Mouse (Mus musculus): ENCODE data around the gene Rsc1a1. TPM values are rescaled to one million over a fixed set of nuclear protein-coding genes. Genes with fewer than 3 reads are reported as not detected.

Rsc1a1 gene
- polyA plus RNA-seq, 1 experiment from 2014 or later: 0.82 TPM

DNA sequence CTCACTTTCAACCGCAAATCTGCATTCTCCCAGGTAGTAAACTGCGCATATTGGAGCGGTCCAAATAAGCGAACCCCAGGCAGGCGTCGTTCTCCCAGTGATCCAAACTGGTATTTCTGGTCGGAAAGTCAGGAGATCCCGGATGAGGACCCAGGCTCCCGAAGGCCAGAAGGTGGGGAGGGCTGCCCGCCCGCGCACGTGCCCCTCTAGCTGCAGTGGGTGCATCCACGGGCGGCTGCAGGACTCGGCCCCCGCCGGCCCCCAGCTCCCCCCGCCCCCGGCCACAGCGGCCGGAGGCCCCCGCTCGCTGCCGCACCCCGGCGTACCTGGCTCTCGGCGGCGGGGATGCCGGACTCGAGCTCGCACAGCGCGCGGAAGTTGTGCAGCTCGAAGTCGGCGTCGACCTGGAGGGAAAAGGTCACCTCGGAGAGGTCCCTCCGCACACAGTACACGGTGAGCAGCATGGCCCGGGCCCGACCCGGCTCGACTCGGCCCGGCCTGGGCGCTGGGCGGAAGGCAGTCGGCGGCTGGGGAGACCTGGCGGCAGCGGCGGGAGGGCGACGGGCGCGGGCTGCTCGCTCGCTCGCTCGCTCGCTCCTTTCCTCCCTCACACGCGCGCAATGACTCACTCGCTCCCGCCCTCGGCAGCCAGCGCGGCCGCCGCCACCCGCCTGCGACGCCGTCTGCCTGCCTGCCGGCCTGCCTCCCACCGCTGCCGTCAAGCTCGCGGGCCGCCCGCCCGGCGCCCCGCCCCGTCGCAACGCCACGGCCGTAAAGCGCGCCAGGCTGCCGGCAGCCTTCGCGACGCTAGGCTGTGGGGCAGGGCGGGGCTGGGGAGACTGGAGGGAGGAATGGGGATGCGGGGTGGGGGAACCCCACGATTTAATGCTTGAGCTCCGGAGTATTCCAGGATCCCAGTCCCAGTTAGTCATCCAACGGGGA is 37.6 kb upstream of the Rsc1a1 start, which contains the start of gene Ddi2:
Ddi2 (minus strand) TSS at position 689 of the 942 bp plus-strand sequence.
- Histone ChIP-seq H3K9me3 (replicated peaks) (0 out of 2 replicates have a peak, but pooled peaks cover 3% of the 10 kb centered on the region), H3K4me3 (peak within 1 kb of the TSS; percentile 96), H3K36me3 (peaks cover 12% of the 10 kb centered on the region), H3K4me1 (replicated peaks) (peaks cover 33% of the 10 kb centered on the region), H3K4me2 (peak within 1 kb of the TSS; percentile 77), H3K9ac (peak within 1 kb of the TSS; percentile 97), H3K27me3 (replicated peaks) (no peaks in the 10 kb centered on the region), H3K27ac (ENCODE audit: poor library complexity, severe bottlenecking) (peak within 1 kb of the TSS; percentile 96)
- under 1% methylated on average over 97 of the region's 105 CpGs for WGBS
- peak; percentile 91 for ATAC-seq (ENCODE audit: insufficient number of reproducible peaks, low FRiP score)

DNA sequence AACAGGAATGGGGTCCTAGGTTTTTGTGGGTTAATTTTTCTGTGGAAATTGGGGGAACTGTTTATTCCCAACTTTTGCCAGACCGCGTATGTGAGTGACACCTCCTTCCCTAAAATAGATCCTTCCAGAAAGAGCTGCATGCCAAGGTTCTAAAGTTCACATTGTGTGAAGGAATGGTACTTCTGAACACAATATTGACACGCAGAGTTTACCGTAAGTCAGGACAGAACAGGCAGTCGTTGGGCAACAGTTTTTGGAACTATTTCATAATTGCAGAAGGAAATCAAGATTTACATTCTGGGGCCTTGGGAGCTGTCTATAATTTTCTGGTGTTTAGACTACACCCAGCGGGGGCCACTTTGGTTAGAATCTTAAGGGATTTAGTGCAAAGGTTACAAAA is 36.6 kb upstream of the Rsc1a1 start:
- ATAC-seq (ENCODE audit: insufficient number of reproducible peaks, low FRiP score): no peak
- 0 out of 2 replicates have a peak, but pooled peaks cover 3% of the 10 kb centered on the region for H3K9me3 ChIP-seq (replicated peaks)
- peak overlapping the region; percentile 96 for H3K4me3 ChIP-seq
- H3K27me3 ChIP-seq (replicated peaks): no peaks in the 10 kb centered on the region
- H3K4me2 ChIP-seq: peak overlapping the region; percentile 77
- peak overlapping the region; percentile 97 for H3K9ac ChIP-seq
- no peak overlapping the region for H3K27ac ChIP-seq (ENCODE audit: poor library complexity, severe bottlenecking)
- H3K36me3 ChIP-seq: peaks cover 14% of the 10 kb centered on the region
- 56% methylated on average over 6 of the region's 6 CpGs for WGBS
- H3K4me1 ChIP-seq (replicated peaks): peaks cover 33% of the 10 kb centered on the region

DNA sequence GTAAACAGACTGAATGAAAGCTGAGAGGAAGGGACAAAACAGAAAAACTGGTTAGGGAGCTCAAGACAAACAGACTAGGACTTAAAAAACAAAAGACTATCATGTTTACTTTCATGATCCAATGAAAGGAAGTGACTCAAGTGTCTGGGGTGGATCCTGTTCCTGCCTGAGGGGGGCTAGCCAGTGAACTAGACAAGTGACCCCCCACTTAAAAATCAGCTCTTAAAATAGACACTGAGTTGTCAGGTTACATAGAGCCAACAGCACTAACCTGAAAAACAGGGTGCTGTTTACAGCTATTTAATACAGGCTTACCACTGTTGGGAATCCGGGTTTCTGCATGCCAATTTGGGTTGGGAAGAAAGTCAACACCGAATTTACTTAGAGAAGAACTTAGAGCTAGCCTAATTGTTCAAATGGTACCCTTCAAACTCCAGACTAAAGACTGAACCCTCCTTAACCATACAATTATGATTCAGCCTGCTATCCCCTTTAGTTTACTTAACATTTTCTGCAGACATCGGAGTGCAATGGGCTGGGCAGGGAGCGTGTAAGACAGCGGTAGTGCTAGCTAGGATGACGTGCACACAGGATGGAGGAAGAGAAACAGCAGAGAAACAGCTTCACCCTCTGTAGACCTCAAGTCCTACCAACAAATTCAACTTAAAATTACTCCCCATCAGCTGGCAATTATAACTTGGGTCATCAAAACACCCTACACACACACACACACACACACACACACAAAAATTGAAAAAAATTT is 35.5 kb upstream of the Rsc1a1 start:
- Histone ChIP-seq H3K9me3 (replicated peaks) (0 out of 2 replicates have a peak, but pooled peaks cover 3% of the 10 kb centered on the region), H3K27ac (ENCODE audit: poor library complexity, severe bottlenecking) (no peak overlapping the region; the same call in 1 of the 2 replicates), H3K4me2 (peak overlapping the region; percentile 77), H3K4me3 (0 out of 2 replicates have a peak overlapping the region, but pooled peaks have one; percentile 96), H3K9ac (peak overlapping the region; percentile 97; the same call in 1 of the 2 replicates), H3K27me3 (replicated peaks) (no peaks in the 10 kb centered on the region), H3K4me1 (replicated peaks) (peaks cover 37% of the 10 kb centered on the region), H3K36me3 (peaks cover 20% of the 10 kb centered on the region)
- ATAC-seq (ENCODE audit: insufficient number of reproducible peaks, low FRiP score): no peak
- WGBS: 57% methylated on average over 6 of the region's 6 CpGs

DNA sequence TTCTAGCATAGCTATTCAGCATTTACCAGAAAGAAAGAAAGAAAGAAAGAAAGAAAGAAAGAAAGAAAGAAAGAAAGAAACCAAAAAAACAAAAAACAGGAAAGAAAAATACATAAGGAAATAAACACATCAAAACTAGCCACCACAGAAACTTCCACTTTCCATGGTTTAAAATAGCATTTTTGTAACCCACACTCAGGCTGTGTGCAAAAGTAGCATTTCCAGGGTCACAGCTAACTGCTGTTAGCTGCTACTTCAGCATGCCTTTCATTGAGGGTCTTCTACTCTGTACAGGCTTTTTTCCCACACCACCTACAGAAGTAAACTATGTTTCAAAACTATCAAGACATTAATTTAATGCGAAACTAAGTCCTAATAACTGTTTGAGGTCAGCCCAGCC is 33.9 kb upstream of the Rsc1a1 start:
- Histone ChIP-seq H3K27ac (ENCODE audit: poor library complexity, severe bottlenecking) (no peak overlapping the region), H3K4me2 (no peak overlapping the region), H3K9me3 (replicated peaks) (0 out of 2 replicates have a peak, but pooled peaks cover 3% of the 10 kb centered on the region), H3K4me3 (no peak overlapping the region), H3K27me3 (replicated peaks) (no peaks in the 10 kb centered on the region), H3K9ac (no peak overlapping the region), H3K4me1 (replicated peaks) (peaks cover 50% of the 10 kb centered on the region), H3K36me3 (peaks cover 20% of the 10 kb centered on the region)
- no peak for ATAC-seq (ENCODE audit: insufficient number of reproducible peaks, low FRiP score)
- WGBS: 94% methylated on average over 1 of the region's 1 CpGs

DNA sequence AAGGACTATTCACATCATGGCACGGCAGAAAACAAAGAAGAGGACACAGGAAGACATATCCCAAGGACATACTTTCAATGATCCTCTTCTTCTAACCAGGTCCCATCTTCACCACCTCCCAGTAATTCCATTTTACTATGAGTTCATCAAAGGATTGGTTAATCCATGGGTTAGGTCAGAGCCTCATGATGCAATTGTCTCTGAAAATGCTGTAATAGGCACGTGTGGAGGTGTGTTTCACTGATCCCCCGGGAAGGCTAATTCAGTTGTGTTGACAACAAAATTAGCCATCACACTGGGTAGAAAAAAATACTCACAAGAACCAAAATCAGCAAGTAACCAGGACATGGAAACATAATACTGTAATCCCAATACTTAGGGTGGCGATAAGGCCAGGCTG is 32.2 kb upstream of the Rsc1a1 start:
- ATAC-seq (ENCODE audit: insufficient number of reproducible peaks, low FRiP score): no peak
- no peak overlapping the region for H3K4me3 ChIP-seq
- no peak overlapping the region for H3K4me2 ChIP-seq
- H3K27ac ChIP-seq (ENCODE audit: poor library complexity, severe bottlenecking): no peak overlapping the region
- peaks cover 28% of the 10 kb centered on the region for H3K36me3 ChIP-seq
- no peaks in the 10 kb centered on the region for H3K27me3 ChIP-seq (replicated peaks)
- no peak overlapping the region for H3K9ac ChIP-seq
- peaks cover 46% of the 10 kb centered on the region for H3K4me1 ChIP-seq (replicated peaks)
- 86% methylated on average over 4 of the region's 4 CpGs for WGBS
- H3K9me3 ChIP-seq (replicated peaks): 0 out of 2 replicates have a peak, but pooled peaks cover 3% of the 10 kb centered on the region

DNA sequence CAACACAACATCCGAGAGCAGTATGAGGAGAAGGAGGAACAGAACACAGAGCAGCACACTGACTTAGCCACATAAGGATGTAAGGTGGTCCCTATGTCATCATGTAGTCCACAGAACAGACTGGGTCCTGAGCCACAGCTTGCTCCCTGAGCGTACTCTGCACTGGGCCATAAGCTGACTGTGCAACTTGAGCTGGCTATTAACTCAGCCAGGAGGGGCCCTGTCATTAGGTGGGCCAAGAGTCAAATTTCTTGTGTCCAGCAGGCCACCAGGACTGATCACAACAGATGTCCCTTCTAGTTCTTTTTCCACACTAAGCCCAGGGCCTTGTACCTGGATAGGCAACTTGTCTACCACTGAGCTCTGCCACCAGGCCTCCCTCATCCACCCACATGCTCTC is 29.6 kb upstream of the Rsc1a1 start:
- peaks cover 26% of the 10 kb centered on the region for H3K4me1 ChIP-seq (replicated peaks)
- no peak overlapping the region for H3K4me3 ChIP-seq
- no peaks in the 10 kb centered on the region for H3K27me3 ChIP-seq (replicated peaks)
- H3K9me3 ChIP-seq (replicated peaks): 0 out of 2 replicates have a peak, but pooled peaks cover under 1% of the 10 kb centered on the region
- no peak for ATAC-seq (ENCODE audit: insufficient number of reproducible peaks, low FRiP score)
- no peak overlapping the region for H3K9ac ChIP-seq
- WGBS: 78% methylated on average over 2 of the region's 2 CpGs
- no peak overlapping the region for H3K4me2 ChIP-seq
- no peak overlapping the region for H3K27ac ChIP-seq (ENCODE audit: poor library complexity, severe bottlenecking)
- peaks cover 44% of the 10 kb centered on the region for H3K36me3 ChIP-seq

DNA sequence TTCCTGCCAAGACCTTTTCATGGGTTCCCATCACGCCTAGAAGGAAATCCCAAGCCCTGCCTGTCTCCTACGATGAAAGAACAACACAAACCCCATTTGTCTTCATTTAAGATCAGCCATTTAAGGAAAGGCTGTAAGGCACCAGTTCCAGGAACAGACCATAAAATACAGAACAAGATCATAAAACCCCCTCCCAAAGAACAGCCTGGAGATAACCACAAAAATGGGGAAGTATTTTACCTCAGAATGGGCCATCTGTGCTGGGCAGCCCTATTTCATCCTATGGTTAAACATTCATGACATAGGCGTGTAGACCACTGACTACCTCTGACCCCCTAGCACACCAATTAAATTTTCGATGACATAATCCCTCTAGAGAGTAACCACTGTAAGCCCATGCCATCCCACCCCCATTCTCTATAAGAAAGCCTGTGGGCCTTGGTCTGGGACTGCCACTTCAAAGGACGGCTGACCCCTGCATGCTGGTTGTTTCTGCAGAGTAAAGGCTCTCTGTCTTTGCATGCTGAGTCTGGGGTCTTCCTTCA is 28.3 kb upstream of the Rsc1a1 start:
- Histone ChIP-seq H3K27me3 (replicated peaks) (no peaks in the 10 kb centered on the region), H3K4me3 (no peak overlapping the region), H3K9ac (no peak overlapping the region), H3K4me1 (replicated peaks) (peaks cover 19% of the 10 kb centered on the region), H3K4me2 (no peak overlapping the region), H3K36me3 (peaks cover 54% of the 10 kb centered on the region), H3K27ac (ENCODE audit: poor library complexity, severe bottlenecking) (no peak overlapping the region), H3K9me3 (replicated peaks) (no peaks in the 10 kb centered on the region)
- no peak for ATAC-seq (ENCODE audit: insufficient number of reproducible peaks, low FRiP score)
- 92% methylated on average over 5 of the region's 5 CpGs for WGBS

DNA sequence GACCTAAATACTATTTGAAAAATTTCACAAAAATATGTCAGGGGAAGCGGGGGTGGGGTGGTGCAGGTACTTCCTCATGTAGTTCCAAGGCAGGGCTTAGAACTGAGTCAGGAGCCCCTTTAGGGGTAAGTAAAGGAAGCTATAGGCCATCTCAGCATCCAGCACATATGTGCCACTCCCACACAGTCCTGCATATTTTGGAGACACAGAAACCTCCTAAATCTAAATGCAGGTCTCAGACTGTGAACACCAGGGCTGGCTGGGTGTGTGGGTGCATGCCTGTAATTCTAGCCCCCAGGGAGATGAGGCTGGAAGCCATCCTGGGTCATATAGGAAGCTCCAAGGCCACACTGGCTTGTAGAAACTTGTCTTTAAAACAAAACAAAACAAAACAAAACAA is 25.9 kb upstream of the Rsc1a1 start:
- Histone ChIP-seq H3K27me3 (replicated peaks) (no peaks in the 10 kb centered on the region), H3K9ac (no peak overlapping the region), H3K27ac (ENCODE audit: poor library complexity, severe bottlenecking) (no peak overlapping the region), H3K4me1 (replicated peaks) (peaks cover 18% of the 10 kb centered on the region), H3K4me2 (no peak overlapping the region), H3K9me3 (replicated peaks) (no peaks in the 10 kb centered on the region), H3K4me3 (no peak overlapping the region), H3K36me3 (peaks cover 70% of the 10 kb centered on the region)
- 97% methylated on average over 1 of the region's 1 CpGs for WGBS
- no peak for ATAC-seq (ENCODE audit: insufficient number of reproducible peaks, low FRiP score)

DNA sequence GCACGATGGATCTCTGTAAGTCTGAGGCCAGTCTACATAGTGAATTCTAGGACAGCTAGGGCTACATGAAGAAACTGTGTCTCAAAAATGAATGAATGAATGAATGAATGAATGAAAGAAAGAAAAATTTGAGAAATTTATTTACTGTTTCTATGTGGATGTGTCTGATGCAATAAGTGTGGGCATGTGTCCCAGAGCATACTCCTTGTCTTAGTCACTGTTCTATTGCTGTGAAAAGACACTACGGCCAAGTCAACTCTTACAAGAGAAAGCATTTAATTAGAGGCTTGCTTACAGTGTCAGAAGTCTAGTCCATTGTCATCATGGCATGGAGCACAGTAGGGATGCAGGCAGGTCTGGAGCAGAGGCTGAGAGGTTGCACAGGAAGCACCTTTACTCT is 23.6 kb upstream of the Rsc1a1 start:
- no peak overlapping the region for H3K4me2 ChIP-seq
- WGBS: 97% methylated on average over 2 of the region's 2 CpGs
- H3K4me1 ChIP-seq (replicated peaks): no peaks in the 10 kb centered on the region
- no peak for ATAC-seq (ENCODE audit: insufficient number of reproducible peaks, low FRiP score)
- no peak overlapping the region for H3K27ac ChIP-seq (ENCODE audit: poor library complexity, severe bottlenecking)
- H3K9ac ChIP-seq: no peak overlapping the region
- H3K27me3 ChIP-seq (replicated peaks): no peaks in the 10 kb centered on the region
- H3K36me3 ChIP-seq: peaks cover 93% of the 10 kb centered on the region
- no peak overlapping the region for H3K4me3 ChIP-seq
- H3K9me3 ChIP-seq (replicated peaks): no peaks in the 10 kb centered on the region

DNA sequence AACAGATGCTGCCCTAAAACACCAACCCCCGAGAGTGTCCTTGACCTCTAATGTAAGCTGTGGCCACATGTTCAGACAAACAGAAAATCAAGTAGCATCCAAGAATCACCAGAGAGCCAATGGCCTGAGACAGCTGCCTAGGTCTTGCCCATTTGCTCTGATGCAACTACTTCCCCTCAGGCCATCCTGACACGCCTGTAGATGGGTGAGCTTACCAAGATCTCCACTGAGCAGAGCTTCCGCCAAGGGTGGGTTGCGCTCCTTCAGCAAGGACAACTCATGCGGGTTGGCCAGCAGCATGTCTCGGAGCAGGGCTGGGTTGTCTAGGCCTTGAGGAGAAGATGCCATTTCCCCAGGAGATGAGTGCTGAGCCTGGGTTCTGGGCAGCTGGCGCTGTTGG is 22.6 kb upstream of the Rsc1a1 start:
- H3K9ac ChIP-seq: no peak overlapping the region
- no peak overlapping the region for H3K27ac ChIP-seq (ENCODE audit: poor library complexity, severe bottlenecking)
- no peaks in the 10 kb centered on the region for H3K9me3 ChIP-seq (replicated peaks)
- no peak overlapping the region for H3K4me3 ChIP-seq
- no peaks in the 10 kb centered on the region for H3K27me3 ChIP-seq (replicated peaks)
- peaks cover 98% of the 10 kb centered on the region for H3K36me3 ChIP-seq
- H3K4me2 ChIP-seq: no peak overlapping the region
- WGBS: 91% methylated on average over 7 of the region's 7 CpGs
- no peak for ATAC-seq (ENCODE audit: insufficient number of reproducible peaks, low FRiP score)
- H3K4me1 ChIP-seq (replicated peaks): no peaks in the 10 kb centered on the region

DNA sequence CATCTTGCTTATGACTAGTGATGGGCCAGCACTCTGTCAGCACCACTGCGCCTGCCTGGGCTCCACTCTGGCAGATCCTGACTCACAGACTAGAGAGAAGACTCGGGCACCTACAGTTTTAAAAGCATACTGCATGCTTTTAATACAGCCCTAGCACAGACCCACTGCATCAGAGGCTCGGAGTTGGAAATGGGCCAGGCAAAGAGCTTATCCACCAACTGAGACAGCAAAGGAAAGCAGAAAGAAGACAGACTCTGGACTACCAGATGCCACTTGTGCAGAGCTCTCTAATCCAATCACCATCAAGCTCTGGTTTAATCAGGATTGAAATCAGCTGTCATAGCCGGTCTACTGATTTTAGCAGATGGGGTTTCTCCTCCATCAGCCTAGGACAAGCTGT is 19.9 kb upstream of the Rsc1a1 start:
- 82% methylated on average over 4 of the region's 4 CpGs for WGBS
- no peak for ATAC-seq (ENCODE audit: insufficient number of reproducible peaks, low FRiP score)
- H3K4me1 ChIP-seq (replicated peaks): no peaks in the 10 kb centered on the region
- no peaks in the 10 kb centered on the region for H3K27me3 ChIP-seq (replicated peaks)
- no peak overlapping the region for H3K4me3 ChIP-seq
- no peaks in the 10 kb centered on the region for H3K9me3 ChIP-seq (replicated peaks)
- no peak overlapping the region for H3K4me2 ChIP-seq
- H3K36me3 ChIP-seq: peaks cover 98% of the 10 kb centered on the region
- H3K27ac ChIP-seq (ENCODE audit: poor library complexity, severe bottlenecking): no peak overlapping the region
- H3K9ac ChIP-seq: no peak overlapping the region

All from heart, embryonic 12.5 days (tissue).